Mouse (Mus musculus): ENCODE results near the gene Thrap3.
"Not testable (repeated sequence)": the region's sequence is repeated elsewhere in the genome, so short reads cannot be mapped to it uniquely, and the experiment has no call there.

Gene Thrap3

DNA sequence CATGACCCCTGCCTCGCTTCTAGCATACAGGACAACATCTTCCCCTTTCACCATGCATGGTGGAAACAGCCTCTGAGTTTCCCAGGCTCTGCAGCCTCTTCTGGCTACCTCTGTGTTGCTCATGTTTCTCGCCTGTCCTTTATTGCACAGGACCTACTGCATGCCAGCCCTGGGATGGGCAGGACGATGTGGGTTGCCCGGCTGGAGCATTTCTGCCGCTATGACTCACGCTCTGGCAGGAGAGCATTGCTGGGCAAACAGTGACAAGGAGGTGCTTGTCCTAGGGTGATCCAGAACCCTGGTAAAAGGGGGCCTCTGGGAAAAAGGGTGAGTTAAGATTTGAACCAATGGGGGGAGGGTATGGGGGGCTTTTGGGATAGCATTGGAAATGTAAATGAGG, 15.2 kb upstream of the Thrap3 start:
- DNase-seq = no peak

DNA sequence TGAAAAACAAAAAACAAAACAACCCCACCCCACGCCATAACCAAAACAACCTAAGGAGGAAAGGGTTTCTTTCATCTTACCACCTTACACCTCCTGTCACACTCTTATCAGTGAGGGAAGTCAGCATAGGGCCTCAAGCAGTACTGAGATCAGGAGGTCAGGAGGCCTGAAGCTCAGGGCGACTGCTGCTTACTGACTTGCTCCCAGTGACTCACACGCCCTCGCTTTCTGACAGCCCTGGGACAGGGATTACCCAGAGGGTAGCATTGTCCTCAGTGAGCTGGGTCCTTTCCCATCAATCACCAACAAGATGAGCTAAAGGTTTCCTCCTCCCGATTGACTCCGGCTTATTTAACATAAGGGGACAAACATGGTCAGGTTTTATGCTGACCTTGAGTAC, 4.5 kb upstream of the Thrap3 start:
- no peak for DNase-seq

DNA sequence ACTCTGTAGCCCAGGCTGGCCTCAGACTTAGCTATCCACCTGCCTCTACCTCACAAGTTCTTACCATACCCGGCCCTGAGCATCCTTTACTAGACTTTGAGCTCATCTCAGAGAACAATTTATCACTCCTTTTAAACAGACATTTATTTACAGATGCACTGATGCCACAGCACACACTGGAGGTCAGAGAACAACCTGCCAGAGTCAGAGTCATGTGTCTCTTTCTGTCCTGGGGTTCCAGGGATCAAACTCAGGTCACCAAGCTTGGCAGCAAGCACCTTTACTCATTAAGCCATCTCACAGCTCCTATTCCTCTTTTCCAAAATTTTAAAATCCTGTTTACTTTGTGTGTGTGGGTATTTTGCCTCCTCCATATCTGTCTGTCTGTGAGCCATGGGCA, 2.8 kb upstream of the Thrap3 start:
- DNase-seq = no peak

DNA sequence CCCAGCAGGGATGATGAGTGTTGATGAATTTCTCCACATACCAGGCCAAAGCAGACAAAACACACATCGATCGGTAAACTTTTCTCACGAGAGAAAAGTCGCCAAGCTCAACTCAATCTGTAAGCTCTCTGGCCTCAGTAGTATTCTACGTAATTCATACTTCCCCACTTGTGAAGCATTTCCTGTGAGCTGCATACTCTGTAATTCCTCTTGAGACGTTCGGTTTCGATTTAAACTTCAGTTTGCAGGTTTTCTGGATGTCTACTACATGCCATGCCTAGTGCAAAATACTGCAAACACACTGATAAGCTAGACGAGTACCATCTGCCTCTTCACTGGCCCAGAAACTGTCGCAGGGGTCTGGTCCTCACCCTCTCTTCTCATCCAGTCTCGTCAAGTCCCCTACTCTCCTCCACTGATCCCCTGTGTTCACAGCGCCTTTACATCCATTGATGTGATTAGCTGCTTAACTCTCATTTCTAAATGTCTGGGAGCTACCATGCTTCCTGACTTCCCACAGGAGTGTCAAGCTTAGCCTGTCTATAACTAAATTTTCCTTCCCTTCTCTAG, 2.2 kb upstream of the Thrap3 start:
- DNase-seq = no peak

DNA sequence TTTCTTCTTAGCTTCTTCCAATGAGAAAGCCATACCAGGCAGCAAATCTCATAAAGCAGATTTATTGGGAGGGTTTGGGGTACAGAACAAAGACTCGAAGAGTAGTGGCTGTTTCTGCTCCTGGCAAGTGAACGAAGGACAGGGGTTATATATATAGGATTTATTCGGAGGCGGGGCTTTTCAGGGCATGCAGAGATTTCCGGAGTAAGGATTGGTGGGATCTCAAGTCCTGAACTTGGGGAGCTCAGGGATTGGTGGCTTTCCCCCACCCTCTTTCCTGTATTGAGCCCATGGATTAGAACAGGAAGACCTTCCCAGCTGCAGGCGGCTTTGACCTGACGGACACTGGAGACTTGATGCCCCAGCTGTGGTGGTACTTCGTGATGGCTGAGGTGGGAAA, 1.5 kb upstream of the Thrap3 start:
- DNase-seq = no peak

DNA sequence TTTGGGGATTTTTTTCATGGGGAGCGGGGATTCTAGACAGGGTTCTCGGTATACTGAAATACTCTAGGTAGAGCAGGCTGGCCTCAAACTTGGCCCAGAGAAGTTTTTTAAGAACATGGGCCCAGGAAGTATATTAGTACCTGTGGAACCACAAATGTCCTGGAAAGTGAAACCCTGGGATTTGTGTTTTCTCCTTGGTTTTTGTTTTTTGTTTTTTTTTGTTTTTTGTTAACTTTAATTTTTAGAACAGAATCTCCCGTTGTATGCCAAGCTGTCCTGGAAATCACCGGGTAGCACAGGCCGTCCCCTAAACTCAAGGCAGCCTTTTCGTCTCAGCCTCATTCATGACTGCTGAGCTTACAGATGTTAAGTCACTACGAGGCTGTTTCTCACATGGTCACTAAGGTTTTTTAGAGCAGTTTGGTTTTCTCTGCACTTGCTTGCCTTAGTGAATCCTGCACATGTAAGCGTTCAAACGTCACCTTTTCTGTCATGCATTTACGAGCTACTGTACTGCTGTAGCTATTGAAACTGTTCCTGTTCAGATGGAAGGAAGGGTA, 856 bp upstream of the Thrap3 start:
- DNase-seq = no peak

DNA sequence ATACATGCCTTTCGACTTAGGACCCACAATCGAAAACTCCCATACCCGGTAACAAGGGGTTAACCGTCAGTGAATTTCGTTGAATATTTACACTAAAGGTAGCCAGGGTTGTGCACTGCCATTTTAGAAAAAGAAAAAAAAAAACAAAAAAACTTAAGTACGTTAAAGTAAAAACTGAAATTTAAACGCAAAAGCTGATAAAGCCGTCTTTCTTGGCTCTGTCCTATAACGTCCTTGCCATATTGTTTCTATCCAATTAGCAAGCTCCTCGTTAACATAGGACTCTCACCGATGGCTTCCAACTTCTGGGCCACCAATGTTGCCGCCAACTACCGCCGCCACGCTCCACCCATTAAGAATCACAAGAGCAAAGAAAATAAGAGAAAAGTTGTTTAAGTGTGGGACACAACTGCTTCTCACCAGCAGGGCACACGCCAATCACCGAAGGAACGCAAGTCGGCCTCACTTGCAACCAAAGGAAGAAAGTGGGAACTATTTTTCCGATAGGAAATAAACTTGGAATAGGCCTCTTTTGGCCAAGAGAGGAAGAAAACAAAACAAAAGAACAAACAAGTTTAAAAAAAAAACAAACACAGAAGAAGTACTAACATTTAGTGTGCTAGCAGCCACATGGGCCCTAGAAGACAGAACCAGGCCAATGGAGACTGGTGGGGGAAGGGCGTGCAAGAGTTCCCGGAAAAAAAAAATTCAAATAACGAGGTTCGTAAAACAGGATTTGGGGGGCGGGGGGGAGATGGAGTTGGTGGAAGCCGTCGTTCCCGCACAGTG, 852 bp downstream of the Thrap3 start:
- peak in 1 of 2 experiments; percentile 27 for DNase-seq

DNA sequence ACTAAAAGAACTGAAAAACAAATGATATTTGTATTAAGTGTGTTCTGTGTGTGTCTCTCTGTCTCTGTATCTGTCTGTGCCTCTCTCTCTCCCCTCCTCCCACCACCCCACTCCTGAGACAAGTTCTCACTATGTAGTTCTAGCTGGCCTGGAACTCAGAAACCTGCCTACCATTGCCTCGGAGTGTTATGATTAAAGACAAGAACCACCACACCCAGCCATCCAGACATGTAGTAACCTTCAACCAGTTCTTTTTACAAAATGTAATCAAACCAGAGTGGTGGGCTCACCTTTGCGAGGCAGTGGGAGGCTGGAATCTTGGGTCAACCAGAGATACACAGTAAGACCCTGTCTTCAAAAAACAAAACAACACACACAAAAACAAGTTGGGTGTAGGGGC, 1.9 kb downstream of the Thrap3 start:
- DNase-seq = no peak

DNA sequence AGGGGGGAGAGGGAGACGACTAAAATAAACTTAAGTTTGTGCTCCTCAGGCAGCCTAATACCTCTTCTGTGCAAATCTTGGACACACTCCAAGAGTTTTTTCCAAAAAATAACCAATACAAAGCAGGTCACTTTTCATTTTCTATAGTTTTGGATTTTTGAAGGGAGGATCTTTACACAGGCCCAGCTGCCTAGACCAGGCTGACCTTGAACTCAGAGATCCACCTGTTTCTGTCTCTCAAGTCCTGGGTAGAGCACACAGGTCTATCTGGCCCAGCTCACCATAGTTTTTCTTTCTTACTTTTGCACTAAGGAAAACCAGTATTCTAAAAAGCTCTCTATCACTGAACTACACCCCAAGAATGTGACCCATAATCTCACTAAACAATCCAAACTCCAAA, 2.5 kb downstream of the Thrap3 start:
- DNase-seq = no peak

DNA sequence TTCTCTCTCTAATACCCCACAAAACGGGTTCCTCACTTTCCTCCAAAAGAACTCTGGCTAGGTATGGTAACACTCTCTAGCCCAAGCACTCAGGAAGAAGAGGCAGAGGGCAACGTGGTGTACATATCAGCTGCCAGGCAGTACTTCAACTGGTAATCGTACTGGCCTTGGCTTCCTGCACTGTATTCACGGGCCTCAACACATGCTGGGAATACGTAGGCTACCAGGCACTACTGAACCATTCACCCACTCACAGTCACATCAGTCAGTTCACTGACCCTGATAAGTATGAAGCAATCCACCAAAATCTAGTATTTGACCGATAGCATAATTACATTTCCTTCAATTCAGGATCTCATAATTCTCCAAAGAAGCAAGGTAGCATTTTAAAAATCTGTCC, 3.0 kb downstream of the Thrap3 start:
- DNase-seq = no peak

DNA sequence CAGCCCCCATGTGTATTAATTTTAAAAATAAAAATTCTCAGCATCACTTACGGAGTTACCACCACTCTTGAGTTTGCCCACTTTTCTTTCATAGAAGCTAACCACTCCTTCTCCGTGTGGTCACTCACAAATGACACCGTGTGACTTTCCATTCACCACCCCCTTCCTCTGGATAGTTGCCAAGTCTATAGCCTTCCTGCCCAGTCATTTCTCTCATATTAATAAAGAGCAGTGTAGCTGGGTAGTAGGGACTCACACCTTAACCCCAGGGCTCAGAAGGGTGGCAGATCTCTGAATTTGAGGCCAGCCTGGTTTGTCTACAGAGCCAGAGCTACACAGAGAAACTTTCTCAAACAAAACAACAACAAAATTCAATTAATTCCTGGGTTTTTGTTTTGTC, 5.1 kb downstream of the Thrap3 start:
- no peak for DNase-seq

DNA sequence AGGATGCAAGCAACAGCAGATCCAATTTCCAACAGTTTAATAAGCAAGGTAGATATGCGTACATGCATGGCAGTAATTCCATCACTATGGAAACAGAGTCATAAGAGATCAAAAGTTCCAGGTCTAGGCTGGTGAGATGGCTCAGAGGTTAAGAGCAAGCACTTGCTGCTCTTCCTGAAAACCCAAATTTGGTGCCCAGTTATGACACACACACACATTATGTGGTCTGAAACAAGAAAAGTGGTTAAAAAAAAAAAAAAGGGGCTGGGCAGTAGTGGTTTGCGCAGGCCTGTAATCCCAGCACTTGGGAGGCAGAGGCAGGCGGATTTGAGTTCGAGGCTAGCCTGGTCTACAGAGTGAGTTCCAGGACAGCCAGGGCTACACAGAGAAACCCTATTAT, 7.6 kb downstream of the Thrap3 start:
- DNase-seq = no peak

DNA sequence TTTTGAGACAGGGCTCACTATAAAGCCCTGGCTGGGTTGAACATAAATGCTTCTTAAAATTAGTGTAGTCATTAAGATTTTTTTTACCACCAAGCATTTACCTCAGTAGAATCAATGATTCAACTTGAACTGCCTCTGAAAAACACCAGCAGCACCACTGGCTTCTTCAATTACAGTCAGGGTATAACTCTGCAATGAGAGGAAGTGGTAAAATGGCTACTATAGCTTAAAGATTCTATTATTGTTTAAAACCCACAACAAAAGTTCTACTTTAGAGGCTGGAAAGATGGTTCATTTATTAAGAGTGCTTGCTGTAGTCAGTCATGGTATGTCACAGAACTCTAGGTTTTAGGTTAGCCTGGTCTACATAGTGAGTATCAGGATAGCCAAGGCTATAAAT, 8.3 kb downstream of the Thrap3 start:
- no peak for DNase-seq

DNA sequence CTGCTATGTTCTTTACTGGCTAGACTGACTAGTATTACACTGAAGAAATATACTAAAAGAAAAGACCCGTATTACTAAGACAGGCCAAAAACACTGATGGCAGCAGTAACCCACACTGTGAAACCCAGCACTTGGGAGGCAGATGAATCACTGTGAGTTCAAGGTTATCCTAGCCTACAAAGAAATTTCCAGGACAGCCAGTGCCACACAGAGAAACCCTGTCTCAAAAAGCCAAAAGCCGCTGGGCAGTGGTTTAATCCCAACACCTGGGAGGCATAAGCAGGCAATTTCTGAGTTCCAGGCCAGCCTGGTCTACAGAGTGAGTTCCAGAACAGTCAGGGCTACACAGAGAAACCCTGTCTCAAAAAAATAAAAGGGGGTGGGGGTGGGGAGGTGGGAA, 11.9 kb downstream of the Thrap3 start:
- DNase-seq = no peak

DNA sequence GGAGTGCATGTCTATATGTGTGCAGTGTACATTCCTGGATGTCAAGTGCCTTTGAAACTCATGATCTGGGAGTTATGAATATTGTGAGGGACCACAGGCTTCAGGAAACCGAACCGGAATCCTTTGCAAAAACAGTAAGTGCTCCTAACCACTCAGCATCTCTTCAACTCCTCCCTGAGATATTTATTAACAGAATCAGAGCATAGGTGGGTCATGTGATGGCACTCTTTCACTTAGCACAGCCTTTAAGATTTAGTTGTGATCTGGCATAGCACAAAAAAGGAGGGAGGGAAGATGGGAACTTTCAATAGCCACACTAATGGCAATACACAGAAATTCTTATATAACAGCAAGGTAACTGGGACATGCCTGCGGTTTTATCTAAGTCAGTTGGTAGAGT, 15.5 kb downstream of the Thrap3 start:
- DNase-seq = no peak

DNA sequence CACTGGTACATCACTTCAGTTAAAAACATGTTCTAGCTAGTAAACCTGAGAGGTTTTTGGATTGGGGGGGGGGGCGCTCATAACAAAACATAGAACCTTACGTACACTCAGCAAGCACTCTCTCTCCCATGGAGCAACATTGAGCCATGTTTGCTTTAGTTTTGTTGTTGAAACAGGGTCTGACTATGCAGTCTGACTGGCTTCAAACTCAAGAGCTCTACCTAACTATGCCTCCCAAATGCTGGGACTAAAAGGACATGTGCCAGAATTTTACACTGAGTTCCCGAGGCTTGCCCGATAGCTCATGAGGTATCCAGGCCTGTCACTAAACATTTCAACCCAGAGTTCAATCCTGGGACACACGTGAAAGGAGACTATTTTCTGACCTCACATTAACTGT, 19.5 kb downstream of the Thrap3 start:
- no peak for DNase-seq

DNA sequence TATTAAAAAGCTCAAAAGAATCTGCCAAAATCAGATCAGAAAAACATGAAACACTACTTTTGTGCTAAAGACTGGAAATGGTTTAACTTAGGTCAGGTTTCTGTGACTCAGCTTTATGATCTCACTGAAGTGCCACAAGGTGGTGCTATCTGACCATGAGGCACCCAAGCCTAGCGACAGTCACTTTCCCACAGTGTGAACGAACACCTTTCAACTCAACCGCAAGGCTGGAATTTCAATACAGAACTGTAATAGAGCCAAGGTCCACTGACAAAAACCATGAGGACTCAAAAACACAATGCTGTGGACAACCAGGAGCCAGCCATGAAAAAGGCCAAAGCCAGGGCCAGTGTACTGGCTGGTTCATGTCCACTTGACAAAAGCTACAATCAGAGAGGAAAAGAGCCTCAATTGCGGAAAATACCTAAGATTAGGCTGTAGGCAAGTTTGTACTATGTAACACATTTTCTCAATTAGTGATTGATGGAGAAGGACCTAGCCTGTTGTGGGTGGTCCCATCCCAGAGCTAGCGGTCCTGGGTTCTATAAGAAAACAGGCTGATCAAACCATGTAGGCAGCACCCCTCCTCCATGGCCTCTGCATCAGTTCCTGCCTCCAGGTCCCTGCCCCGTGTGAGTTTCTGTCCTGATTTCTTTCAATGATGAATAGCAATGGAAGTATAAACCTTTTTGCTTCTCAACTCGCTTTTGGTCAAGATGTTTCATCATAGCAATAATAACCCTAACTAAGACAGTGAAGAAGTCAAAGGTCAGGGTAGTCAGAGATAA, 21.2 kb downstream of the Thrap3 start:
- DNase-seq = peak; percentile 45 to 59

DNA sequence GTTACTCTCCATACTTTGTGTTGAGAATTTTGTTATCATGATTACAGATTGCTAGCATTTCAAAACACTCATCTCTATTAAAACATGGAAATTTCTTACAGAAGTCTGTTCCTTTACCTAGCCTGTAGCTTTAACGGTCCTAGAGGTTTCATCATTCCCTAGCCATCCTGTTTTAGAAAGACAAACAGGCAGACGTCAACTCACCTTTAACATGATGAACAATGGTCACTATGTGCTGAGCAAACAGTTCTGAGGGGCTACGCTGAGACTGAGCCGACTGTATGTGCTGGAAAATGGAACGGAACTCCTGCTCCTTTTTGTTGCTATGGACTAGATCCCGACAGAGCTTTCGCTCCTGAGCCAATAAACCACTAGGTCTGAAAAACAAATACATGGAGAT, 26.6 kb downstream of the Thrap3 start:
- not testable (repeated sequence) for DNase-seq

DNA sequence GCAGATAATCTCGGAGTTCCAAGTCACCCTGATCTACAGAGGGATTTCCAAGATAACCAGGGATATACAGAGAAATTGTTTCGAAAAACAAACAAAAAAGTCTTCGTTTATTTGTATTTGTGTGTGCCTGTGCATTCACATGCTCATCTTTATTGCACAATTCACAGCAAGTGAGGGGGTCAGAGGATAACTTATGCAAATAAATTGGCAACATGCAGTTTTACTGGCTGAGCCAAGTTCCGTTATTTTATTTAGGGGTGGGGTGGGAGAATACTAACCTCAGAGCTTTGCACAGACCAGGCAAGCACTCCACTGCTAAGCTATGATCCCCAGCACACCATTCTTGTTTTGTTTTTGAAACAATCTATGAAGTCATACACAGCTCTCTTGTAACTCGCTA, 28.8 kb downstream of the Thrap3 start:
- DNase-seq = no peak

DNA sequence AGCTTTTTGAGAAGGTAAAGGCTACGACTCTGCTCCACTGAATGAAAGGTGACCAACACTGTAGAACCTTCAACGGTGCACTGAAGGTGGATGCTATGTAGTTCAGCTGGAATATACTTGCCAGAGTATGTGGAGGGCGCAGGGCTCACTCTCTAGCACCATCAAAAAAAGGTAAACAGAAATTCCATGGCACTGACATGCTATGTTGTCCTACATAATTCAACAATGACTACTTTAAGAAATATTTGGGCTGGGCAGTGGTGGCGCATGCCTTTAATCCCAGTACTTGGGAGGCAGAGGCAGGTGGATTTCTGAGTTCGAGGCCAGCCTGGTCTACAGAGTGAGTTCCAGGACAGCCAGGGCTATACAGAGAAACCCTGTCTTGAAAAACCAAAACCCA, 31.8 kb downstream of the Thrap3 start:
- not testable (repeated sequence) for DNase-seq

DNA sequence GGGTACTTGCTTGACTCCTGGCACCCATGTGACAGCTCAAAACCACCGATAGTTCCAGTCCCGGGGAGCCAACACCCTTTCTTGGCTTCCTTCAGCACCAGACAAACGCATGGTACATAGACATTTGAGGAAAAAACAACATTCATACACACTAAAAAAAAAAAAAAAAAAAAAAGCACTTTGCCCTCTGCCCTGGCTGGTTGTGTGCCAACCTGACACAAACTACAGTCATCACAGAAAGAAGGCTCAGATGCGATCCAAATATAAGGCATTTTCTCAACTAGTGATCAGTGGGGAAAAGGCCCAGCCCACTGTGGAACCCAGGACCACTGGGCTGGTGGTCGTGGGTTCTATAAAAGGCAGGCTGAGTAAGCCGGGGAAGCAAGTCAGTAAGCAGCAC, 33.7 kb downstream of the Thrap3 start:
- no peak for DNase-seq

DNA sequence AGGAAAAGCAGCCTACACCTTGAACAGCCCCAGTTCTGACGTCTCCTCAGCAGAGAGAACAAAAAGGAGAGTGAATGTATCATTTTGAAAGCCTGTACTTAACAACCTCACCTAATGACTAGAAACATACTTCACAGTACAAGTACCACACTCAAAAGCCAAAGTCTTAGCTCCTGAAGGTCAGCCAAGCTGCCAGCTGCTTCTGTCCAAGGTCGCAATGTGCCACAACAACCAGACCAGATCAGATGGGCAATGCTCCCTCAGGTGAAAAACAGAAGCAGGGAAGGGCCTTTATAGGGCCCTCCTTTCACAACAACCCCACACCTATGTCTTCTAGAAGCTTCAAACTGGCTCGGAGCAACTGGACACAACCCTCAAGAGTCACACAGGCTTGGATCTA, 36.5 kb downstream of the Thrap3 start:
- no peak for DNase-seq

DNA sequence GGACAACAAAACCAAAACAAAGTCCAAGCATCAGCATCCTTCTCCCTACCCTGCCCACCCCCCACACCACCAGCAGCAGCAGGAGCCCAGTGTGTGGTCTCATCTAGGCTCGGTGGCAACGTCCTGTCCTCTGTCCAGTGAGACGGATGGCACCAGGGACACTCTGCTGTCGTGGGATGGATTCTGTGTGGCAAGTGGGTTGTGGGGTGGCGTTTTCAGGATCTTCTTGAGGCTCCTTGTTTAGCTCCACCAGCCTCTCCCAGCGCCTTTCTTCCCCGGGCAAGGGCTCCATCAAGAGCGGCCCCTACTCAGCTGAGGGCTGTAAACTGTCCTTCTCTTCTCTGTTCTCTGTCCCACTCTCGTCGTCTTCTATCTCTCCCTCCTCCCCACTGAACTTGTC, 37.5 kb downstream of the Thrap3 start:
- not testable (repeated sequence) for DNase-seq

DNA sequence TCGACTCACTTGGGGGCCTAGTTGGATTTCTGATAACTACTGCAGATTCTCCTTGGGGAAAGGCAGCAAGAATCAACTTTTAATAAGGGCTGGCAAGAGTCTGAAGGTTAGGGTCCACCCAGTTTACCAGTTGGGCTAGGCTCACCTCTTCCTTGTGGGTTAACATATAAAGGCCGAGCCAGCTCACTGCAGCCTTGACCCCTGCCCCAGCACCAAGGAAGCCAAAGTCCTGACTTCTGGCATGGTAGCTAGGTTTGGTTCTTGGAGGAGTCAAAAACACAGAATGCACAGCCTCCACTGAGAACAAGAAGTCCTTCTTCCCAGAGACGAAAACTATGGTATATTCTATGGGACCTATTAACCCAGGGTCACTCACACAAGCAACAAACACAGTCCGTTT, 38.9 kb downstream of the Thrap3 start:
- DNase-seq = no peak
